Mouse (Mus musculus) central nervous system, embryonic 14 days (tissue): ENCODE data around the gene Gm6351. TPM values are rescaled to one million over a fixed set of nuclear protein-coding genes. Genes with fewer than 3 reads are reported as not detected.

Source experiments
- polyA plus RNA-seq: library from polyadenylated mRNA; depleted of rRNA; stranded (reverse); fragments of >200 nt; gene quantifications from 2 replicates; pipeline ENCODE4 v1.2.3, GENCODE M21; 2012; rRNA removed

The Gm6351 gene
- not detected in 2 replicates for polyA plus RNA-seq

DNA sequence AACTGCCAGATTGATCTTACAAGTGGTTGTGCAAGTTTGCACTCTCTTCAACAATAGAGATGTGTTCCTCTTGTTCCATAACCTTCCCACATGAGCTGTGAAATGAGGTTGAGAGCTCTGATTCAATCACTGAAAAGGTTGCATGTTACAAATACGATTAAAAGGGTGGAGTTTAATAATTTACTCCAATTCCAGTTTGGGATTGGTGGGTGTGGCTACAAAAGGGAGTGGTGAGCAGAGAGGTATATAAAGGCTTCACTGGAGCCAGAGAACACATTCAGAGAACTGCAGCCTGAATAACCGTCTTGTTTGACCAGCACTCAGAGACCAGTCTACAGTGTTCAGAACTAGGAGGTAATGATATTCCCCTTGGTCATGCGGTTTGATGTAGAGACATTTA lies at the start of gene Gm6351:
Gene Gm6351, plus strand, starts transcription at position 301 of the 400 bp plus-strand sequence.

DNA sequence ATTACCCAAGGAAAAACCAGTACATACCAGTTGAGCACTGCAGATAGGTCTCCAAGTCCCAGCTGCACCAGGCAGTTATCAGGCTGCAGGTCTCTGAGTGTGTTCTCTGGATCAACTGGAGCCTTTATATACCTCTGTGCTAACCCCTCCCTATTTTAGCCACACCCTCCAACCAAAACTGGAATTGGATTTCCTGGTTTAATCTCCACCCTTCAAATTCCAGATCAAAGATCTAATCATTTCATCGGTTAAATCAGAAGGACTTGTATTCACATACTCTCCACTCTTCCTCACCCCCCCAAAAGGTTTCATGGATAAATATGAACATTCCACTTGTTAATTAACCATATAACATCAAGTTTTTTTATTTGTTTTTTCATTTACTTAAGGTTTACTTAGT lies 5.7 kb upstream of the Gm6351 start, which contains the start of gene BC061212:
Gene BC061212, minus strand, starts transcription at position 101 of the 400 bp plus-strand sequence.

Other genes starting within 250 kb of the Gm6351 start
- not detected in 2 replicates for gene Gm7792, start 232.6 kb upstream of the Gm6351 start, polyA plus RNA-seq
- not detected in 2 replicates for gene Gm16429, start 147.3 kb upstream of the Gm6351 start, polyA plus RNA-seq
- gene BC061212, start 5.8 kb upstream of the Gm6351 start, polyA plus RNA-seq, result not detected in 2 replicates
- not detected in 2 replicates for gene Gm3106, start 141.6 kb downstream of the Gm6351 start, polyA plus RNA-seq
- gene A430089I19Rik, start 230.4 kb downstream of the Gm6351 start, polyA plus RNA-seq, result not detected in 2 replicates
- not detected in 2 replicates for gene Gm6502, start 238.1 kb downstream of the Gm6351 start, polyA plus RNA-seq